Mouse (Mus musculus): ENCODE measurements around the gene Trp73.
A peak's percentile ranks its signal among the peaks of the same experiment; 100 is the strongest.

Gene Trp73

DNA sequence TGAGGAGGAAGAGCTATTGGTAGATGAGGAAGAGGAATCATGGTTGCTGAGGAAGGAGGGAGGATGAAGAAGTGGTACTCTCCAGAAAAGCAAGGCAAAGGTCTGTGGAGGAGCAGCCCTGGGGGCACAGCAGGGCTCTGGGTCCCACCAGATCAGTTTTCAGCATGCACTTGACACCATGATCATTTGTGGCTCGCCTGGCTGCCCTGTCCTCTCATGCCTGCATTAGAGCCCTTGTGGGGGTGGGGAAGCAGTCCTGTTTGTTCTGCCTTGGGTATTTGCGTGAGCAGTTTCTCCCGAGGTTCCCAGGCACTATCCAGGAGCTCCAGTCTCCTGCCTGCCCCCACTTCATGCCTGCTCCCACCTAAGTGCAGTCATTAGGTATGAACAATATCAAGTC lies 102.9 kb downstream of the Trp73 start:
- no peak for DNase-seq (ENCODE audit: low spot score in 2 of 2)

DNA sequence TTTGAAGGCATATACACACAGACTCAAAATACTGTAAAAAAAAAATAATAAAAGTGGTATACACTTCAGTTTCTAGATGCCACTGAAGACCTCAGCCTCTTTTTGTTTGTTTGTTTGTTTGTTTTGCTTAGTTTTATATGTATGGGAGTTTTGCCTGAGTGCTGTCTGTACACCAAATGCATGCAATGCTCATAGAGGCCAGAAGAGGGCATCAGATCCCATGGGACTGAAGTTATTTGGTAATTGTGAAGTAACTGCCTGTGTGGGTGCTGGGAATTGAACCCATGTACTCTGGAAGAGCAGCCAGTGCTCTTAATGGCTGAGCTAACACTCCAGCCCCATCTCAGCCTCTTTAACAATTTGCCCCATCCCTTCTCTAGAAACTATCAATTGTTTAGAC lies 111.4 kb downstream of the Trp73 start:
- DNase-seq (ENCODE audit: low spot score in 2 of 2), result no peak

DNA sequence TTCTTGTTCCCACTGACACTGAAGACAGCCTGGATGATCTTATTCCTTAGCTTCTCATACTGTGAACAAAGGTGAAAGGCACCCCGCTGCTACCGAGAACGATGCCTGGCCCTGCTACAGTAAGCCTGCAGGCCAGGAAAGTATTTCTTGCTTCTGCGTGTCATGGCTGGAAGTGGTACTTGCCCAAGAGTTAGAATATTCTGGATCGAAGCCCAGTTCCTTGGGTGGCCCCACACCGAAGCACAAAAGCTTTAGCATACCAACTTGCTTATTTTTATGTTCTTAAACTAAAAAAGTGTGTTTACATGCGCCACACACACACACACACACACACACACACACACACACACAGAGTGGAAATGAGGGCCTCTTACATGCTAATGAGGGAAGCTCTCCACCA lies 111.9 kb downstream of the Trp73 start:
- no peak for DNase-seq (ENCODE audit: low spot score in 2 of 2)

DNA sequence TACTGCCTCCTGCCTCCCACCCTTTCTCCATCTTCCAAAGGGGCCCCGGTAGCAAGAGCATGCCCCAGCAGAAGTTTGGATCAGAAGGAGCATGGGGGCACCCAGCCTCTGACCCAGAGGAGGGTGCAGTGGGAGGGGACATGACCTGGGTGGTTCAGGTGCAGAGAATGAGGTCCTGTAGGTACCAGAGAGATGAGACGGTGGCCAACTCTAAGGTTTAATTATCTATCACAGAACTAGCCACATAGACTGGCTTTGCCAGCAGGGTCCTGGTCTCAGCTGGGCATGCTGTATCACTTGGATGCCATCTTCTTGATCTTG lies 113.6 kb downstream of the Trp73 start:
- no peak for DNase-seq (ENCODE audit: low spot score in 2 of 2)

DNA sequence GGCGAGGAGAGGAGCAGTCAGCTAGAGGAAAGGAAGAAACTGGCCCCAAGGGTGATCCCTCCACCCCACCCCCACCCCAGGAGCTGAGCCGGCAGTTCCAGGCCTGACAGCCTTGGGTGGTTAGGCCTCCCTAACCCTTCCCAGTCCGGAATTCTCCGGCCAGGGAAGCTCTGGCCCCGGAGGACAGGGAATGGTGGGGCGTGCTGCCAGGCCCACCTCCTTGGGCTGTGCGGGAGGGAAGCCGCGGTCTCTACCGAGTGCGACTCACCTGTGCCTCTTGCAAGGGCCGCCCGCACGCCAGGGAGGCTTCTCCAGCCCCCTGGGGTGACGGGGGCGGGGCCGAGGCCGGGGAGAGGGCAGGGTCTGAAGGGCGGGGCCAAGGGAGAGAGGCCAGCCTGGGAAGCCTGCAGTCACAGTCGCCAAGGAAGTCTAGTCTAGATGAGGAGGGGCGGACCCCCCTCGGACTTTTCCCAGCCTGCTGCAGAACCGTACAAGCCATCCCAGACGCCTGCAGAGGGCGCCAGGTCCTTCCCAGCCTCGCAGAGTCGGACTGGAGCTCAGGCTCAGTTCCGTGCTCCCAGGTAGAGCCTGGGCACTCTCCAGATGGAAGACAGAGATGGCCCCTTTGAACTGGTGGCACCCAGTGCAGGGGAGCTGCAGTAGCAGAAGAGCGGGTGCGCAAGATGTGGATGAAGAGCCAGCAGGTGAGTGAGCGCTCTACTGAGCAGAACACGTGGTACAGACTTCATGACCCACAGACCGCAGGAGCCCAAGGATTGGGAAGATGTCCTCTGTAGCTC lies 114.2 kb downstream of the Trp73 start, which contains the start of gene Smim1:
Gene Smim1 (minus strand): TSS at position 590 of the 800 bp plus-strand sequence.
- peak in 1 of 2 experiments; percentile 53 for DNase-seq (ENCODE audit: low spot score in 2 of 2)

DNA sequence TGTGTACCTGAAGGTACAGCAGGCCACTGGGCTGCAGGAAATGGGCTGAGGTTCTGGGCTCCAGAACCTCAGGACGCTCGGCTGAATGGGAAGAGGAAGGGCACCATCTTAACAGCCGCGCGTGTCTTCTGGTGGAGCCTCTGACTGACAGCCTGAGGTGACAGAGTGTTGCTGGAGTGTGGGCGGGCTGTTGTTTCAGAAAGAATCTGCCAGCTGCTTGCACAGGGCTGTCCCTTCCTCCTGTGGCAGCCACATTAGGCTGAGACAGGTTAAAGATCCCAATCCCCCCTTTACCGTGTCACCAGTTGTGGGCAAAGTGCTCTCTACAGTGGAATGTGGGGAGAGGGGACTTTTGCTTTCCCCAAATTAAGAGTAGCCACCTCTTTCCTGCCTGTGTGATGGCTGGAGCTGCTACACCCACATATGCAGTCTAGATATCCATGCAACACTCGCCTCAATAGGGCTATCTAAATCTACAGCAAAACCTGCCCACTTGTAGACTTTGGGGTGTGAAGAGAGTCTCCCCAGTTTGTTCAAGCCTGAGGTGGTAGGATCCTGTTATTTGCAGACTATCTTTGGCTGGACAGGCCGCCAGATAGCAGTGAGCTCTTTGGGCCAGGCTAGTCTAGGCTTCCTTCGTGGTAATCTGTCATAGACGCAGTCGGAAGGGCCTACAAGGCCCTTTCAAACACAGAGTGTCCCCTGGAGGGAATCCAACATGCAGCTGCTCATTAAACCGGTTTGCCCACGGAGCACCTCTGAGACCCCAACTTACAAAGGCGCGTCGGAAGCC lies 115.1 kb downstream of the Trp73 start:
- no peak for DNase-seq (ENCODE audit: low spot score in 2 of 2)

DNA sequence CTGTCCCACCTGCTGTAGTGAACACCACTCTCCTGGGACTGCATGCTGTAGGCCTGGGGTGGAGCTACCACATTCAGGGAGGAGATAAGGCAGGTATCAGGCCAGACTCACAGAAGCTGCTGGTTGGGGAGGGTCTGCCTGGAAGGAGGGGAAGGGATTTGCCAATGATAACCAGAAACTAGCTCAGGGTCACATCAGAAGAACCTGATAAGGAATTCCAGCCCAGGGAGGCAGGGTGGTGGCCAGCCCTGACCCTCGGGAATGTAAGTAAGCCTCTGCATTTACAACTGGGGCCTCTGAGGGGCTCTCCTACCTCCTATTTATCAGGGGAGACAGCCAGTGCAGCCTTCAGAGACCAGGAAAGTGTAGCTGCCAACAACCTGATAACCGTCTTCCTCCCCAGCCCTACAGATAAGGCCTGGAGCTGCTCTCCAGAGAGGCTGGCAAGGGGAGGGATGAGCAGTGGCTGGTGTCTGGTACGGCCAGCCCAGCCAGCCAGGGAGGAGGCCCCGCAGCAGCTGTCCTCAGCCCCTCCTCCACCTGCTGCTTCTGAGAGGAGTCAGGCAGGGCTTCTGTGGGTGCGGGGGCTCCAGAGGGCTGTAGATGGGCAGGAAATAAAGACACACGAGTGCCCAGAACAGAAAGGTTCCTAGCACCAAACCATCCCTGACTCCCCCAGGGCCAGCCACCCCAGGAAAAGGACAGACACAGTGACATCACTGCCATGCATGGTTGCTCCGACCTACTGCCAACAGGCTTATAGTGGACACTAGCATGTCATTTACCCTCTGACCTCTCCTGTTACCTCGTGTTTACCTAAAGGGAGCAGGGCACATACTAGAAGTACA lies 116.0 kb downstream of the Trp73 start:
- no peak for DNase-seq (ENCODE audit: low spot score in 2 of 2)

DNA sequence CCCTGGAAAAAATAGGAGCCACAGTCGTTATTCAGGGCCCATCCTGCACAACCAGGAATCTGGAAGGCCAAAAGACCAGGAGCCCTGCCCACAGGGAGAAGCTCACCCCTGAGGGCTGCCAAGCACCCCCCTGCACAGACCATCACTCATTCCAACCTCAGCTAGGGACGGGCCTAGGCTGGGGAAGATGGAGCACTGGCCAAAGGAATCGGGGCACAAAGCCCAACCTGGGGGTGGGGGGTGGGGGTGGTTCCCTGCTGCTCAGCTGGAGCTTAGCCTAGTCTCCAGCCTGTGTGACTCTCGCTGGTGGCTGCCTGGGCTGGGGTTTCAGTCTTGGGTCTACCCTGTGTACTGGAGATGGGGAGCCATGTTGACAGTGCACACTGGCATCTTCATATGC lies 117.2 kb downstream of the Trp73 start:
- no peak for DNase-seq (ENCODE audit: low spot score in 2 of 2)

DNA sequence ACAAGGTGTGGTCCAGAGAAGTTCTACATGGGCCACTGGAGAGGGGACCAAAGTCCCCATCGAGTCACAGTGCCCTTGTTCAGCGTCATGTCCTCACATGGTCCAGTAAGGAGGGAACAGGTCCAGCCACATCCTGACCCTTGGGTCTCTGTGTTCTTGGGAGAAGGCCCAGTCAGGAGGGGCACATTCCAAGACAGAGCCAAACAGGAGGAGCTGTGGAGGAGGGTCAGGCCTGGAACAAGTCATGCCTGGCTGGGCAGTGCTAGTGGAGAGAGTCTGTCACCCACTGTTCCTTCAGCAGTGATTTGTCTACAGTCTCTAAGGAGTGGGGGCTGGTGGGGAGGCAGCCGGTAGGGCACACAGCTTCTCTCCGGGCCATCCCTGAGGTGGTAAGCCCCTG lies 117.6 kb downstream of the Trp73 start:
- no peak for DNase-seq (ENCODE audit: low spot score in 2 of 2)

DNA sequence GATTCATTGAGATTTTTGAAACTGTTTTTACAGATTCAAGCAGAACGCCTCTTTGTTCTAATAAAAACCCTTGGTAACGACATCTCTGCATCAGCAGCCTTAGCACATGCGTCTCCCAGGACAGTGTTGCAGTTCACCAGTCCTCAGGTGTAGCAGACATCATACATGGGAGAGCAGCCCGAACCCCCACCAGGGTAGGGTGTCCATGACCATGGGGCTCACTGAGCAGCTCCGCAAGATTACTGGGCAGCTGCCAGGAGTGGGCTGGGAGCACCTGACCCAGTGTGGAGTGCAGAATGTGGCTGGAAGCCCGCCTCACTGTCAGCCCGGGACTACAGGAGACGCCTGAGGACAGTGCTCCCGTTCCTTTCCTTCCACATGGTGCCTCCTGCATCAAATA lies 118.6 kb downstream of the Trp73 start:
- DNase-seq (ENCODE audit: low spot score in 2 of 2), result no peak

DNA sequence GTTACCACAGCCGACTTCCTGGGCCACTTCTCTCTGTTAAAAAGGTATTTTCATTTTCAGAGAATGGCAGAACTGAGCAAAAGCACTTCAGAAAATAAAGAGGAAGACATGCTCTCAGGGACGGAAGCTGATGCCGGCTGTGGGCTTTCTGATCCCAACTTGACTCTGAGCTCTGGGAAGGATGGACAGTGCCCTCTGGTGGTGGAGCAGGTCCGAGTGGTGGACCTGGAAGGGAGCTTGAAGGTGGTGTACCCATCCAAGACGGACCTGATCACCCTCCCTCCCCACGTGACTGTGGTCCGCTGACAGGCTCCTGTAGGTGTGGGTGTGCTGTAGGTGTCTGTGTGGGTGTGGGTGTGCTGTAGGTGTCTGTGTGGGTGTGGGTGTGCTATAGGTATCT lies 120.4 kb downstream of the Trp73 start:
- no peak for DNase-seq (ENCODE audit: low spot score in 2 of 2)

DNA sequence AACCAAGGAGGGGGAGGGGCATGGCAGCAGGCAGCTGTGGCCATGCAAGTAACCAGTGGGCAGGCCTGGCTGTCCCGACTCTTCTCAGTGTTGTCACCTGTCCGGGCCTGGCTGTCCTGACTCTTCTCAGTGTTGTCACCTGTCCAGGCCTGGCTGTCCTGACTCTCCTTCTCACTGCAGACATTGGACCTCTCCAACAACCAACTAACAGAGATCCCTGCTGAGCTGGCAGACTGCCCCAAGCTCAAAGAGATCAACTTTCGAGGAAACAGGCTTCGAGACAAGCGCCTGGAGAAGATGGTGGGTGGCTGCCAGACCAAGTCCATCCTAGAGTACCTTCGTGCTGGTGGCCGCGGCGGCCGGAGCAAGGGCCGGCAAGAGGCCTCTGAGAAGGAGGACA lies 124.5 kb downstream of the Trp73 start:
- no peak for DNase-seq (ENCODE audit: low spot score in 2 of 2)

DNA sequence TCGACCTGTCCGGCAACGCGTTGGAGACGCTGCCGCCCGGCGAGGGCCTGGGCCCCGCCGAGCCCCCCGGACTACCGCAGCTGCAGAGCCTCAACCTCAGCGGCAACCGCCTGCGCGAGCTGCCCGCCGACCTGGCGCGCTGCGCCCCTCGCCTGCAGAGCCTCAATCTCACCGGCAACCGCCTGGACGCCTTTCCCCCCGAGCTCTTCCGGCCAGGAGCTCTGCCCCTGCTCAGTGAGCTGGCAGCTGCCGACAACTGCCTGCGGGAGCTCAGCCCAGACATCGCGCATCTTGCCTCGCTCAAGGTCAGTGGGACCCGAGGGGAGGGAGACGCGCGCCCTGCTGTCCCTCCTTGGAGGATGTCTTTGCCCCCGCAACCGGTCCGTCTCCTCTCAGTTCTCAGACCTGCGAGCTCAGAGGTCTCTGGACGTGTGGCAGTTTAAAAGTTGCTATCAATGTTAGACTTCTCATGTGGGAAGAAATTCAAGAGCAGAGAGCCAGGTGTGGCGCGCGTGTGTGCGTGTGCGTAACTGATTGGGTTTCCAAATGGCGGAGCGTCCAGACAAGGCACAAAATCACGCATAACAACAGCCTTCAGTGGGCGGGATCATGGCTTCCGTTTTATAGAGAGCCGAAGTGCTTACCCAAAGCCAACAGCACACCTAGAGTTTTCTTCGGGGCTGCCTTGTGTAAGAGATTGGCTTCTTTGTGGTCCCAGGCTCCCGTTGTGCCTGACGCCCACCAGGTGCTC lies 127.7 kb downstream of the Trp73 start:
- DNase-seq (ENCODE audit: low spot score in 2 of 2), result no peak

DNA sequence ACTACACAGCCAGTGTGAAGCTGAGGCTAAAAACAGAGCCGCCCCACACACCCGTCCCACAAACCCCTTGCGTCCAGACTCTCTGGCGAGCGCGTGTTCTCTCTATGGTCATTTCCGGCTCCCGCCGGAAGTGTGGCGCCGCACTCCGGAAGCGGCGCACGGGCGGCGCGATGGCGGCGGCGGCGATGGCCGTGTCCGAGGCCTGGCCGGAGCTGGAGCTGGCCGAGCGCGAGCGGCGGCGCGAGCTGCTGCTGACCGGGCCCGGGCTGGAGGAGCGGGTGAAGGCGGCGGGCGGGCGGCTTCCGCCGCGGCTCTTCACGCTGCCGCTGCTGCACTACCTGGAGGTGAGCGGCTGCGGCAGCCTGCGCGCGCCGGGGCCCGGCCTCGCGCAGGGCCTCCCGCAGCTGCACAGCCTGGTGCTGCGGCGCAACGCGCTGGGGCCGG lies 128.3 kb downstream of the Trp73 start, which contains the start of gene Lrrc47:
Gene Lrrc47 (plus strand): TSS at position 86 of the 444 bp plus-strand sequence.
- DNase-seq (ENCODE audit: low spot score in 2 of 2), result peak; percentile 63 to 70

DNA sequence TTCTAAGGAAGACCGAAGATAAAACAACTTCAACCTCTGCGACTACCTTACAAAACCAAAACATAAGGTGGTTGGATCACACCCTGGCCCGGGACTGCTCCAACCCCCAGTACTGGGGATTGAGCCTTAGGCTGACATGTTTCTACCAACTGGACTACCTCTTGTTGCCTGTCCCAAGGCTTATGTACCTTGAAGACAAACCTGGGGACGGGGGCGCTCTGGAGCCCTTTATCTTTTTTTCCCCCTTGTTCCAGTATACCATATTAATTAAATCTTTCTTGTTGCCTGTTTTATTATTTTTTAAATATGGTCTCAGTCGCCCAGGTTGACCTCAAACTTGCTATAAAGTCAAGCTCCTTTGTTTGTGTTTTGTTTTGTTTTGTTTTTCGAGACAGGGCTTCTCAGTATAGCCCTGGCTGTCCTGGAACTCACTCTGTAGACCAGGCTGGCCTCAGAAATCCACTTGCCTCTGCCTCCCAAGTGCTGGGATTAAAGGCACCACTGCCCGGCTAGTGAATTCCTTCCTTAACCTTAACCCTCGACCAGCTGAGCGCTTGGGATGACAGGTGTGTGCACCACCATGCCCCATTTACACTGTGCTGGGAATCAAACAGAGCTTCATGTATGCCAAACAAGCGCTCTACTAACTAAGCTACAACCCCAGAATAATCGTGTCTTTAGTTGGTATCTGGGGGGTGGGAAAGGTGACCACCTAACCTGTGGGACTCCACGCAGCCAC lies 128.9 kb downstream of the Trp73 start:
- no peak for DNase-seq (ENCODE audit: low spot score in 2 of 2)

DNA sequence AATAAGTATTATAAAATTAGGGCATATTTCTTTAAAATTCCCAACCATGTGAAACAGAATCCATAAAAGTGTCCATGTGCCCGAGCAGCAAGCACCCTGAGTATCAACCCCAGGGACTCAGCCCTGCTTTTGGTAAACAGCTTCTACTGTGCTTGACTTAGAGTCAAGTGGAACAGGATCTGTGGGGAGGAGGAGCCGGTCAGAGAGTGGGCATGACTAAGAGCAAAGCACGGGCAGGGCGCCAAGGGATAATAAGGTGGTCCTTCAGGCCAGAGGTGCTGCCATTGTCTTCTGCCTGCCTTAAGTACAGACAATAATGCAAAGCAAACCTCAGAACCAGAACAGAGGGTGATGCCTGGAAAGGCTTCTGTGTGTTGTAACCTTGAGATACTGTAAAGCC lies 132.2 kb downstream of the Trp73 start:
- DNase-seq (ENCODE audit: low spot score in 2 of 2), result no peak

DNA sequence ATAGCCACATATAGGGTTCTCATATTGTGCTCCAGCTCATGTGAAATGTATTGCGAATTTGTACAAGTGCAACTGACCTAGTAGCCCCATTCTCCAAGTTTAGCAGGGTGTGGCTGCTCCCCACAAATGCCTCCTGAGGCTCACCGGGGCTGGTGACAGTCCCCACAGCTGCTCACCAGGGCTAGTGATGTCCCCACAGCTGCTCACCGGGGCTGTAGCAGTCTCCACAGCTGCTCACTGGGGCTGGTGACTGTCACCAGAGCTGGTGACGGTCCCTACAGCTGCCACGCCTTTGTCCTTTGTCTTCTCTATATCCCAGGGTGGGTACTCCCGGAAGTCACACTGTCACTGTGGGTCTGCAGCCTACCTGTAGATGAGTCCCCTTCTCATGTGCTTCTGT lies 133.7 kb downstream of the Trp73 start:
- DNase-seq (ENCODE audit: low spot score in 2 of 2), result no peak

Data from frontal cortex, postnatal 25 days (tissue).